Mouse (Mus musculus) lung, embryonic 14.5 days (tissue): ENCODE measurements around the gene Eif2b2. TPM values are rescaled to one million over a fixed set of nuclear protein-coding genes. Genes with fewer than 3 reads are reported as not detected.

Source experiments
- ATAC-seq: fragments of 200-750 bp; cut with Nextera tagmentation; 2 replicates; pipeline ENCODE4 v1.8.0; 2017; ENCODE audit warnings: mild to moderate bottlenecking, moderate TSS enrichment, moderate library complexity; ENCODE audit not compliant: insufficient read depth
- DNase-seq: peaks from one replicate; pipeline ENCODE4 v3.0.0-alpha.2; 2015
- H3K27ac ChIP-seq: fragments of 300-500 bp; sonication (generic); 2 replicates; pipeline ENCODE4 v1.5.1; 2014; ENCODE audit warnings: low read depth, mild to moderate bottlenecking, moderate library complexity
- H3K27me3 ChIP-seq: fragments of 300-500 bp; sonication (generic); 2 replicates; pipeline ENCODE4 v1.6.1; 2014; ENCODE audit warnings: low read length, control low read depth; ENCODE audit not compliant: insufficient read depth
- H3K36me3 ChIP-seq: fragments of 300-500 bp; sonication (generic); 2 replicates; pipeline ENCODE4 v1.6.1; 2014; ENCODE audit warnings: control low read depth; ENCODE audit not compliant: insufficient read depth
- H3K4me1 ChIP-seq: fragments of 300-500 bp; sonication (generic); 2 replicates; pipeline ENCODE4 v1.6.1; 2014; ENCODE audit warnings: antibody characterized with exemption, control low read depth; ENCODE audit not compliant: insufficient read depth
- H3K4me2 ChIP-seq: fragments of 300-500 bp; sonication (generic); 2 replicates; pipeline ENCODE4 v1.6.1; 2014; ENCODE audit warnings: mild to moderate bottlenecking
- H3K4me3 ChIP-seq: fragments of 300-500 bp; sonication (generic); 2 replicates; pipeline ENCODE4 v1.5.1; 2014; ENCODE audit warnings: low read depth, low read length
- H3K9ac ChIP-seq: fragments of 300-500 bp; sonication (generic); 2 replicates; pipeline ENCODE4 v1.6.1; 2014
- H3K9me3 ChIP-seq: fragments of 300-500 bp; sonication (generic); 2 replicates; pipeline ENCODE4 v1.6.1; 2016; ENCODE audit warnings: low read depth, low read length, control low read depth
- CTCF ChIP-seq: IDR thresholded peaks from 2 replicates; pipeline ENCODE4 v1.5.1; 2016; ENCODE audit warnings: antibody characterized with exemption, low read depth
- WGBS: fragments of 180-500 bp; shearing (Covaris S2); extraction: QIAGEN DNeasy Blood & Tissue Kit; methylation state at CpG from one replicate; pipeline ENCODE4 v1.1.7; 2014; 5-methylcytosine and 5-hydroxymethylcytosine counted together
- polyA plus RNA-seq: library from polyadenylated mRNA; unstranded; fragments of >200 nt; fragmentation: Nextera tagmentation; extraction: Ambion mirVana; gene quantifications from 2 replicates; pipeline ENCODE4 v1.2.1, GENCODE M21; 2014

Gene Eif2b2
- polyA plus RNA-seq, 1 experiment from 2014 or later = 99.9 TPM

DNA sequence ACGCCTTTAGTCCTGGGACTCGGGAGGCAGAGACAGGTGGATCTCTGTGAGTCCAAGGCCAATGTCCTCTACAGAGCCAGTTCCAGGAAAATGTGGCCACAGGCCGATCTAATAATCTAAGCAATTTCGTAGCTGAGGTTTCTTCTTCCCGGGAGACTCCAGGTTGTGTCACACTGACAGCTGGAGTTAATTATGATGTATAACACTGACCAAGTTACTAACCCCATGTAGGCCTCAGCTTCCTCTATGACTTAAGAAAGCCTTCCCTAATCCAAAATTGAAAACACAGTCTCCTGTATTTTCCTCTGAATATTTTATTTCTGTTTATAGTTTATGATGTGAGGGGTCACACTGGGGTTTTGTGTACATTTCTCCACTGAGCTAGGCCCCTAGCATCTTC lies 4.2 kb upstream of the Eif2b2 start:
- no peak overlapping the region for H3K4me2 ChIP-seq
- DNase-seq (peak; percentile 30), ATAC-seq (no peak)
- no peak overlapping the region for H3K27ac ChIP-seq
- H3K9me3 ChIP-seq = no peaks in the 10 kb centered on the region
- no peaks in the 10 kb centered on the region for H3K36me3 ChIP-seq
- H3K27me3 ChIP-seq = no peaks in the 10 kb centered on the region
- 73% methylated on average over 5 of the region's 5 CpGs for WGBS
- no peak overlapping the region for H3K9ac ChIP-seq
- H3K4me3 ChIP-seq = no peak overlapping the region
- TF ChIP-seq CTCF = no peak
- H3K4me1 ChIP-seq = 0 out of 2 replicates have a peak, but pooled peaks cover 4% of the 10 kb centered on the region

- no peak overlapping the region for H3K27ac ChIP-seq
- ATAC-seq = no peak
- H3K4me1 ChIP-seq = peaks cover 9% of the 10 kb centered on the region; the same call in 1 of the 2 replicates
- H3K36me3 ChIP-seq = peaks cover 22% of the 10 kb centered on the region
- no peak for DNase-seq
- H3K9ac ChIP-seq = no peak overlapping the region
- H3K9me3 ChIP-seq = no peaks in the 10 kb centered on the region
- H3K27me3 ChIP-seq = no peaks in the 10 kb centered on the region
- no peak overlapping the region for H3K4me2 ChIP-seq
- 48% methylated on average over 2 of the region's 2 CpGs for WGBS
- TF ChIP-seq CTCF = no peak
- no peak overlapping the region for H3K4me3 ChIP-seq
Measured at GRCm38 (mm10) chr12:85217733-85218310, 1.5 kb upstream of the Eif2b2 start.

DNA sequence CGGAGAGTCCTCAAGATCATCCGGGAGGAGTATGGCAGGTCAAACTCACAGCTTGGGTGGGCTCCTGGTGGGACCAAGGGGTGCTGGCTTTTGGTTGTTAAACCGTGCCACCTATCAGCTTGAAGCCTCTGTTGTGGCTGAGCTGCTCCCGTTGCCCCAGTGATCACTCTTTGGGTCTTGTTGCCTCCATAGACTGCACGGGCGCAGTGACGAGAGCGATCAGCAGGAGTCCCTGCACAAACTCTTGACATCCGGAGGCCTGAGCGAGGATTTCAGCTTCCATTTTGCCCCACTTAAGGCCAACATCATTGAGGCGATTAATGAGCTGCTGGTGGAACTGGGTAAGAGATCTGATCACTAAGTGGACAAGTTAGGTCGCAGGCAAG lies 617 bp downstream of the Eif2b2 start:
- TF ChIP-seq CTCF = 0 out of 2 replicates have a peak, but pooled peaks have one; percentile 9
- Histone ChIP-seq H3K9me3 (no peaks in the 10 kb centered on the region), H3K27ac (no peak overlapping the region), H3K4me1 (peaks cover 9% of the 10 kb centered on the region; the same call in 1 of the 2 replicates), H3K4me3 (peak overlapping the region; percentile 64), H3K27me3 (no peaks in the 10 kb centered on the region), H3K36me3 (peaks cover 42% of the 10 kb centered on the region), H3K9ac (peak overlapping the region; percentile 55), H3K4me2 (peak overlapping the region; percentile 85)
- peak; percentile 24 for DNase-seq
- no peak for ATAC-seq
- WGBS = 3% methylated on average over 12 of the region's 12 CpGs

GRCm38 (mm10) chr12:85227227-85227626 lies 7.9 kb downstream of the Eif2b2 start:
- Histone ChIP-seq H3K4me3 (no peak overlapping the region), H3K9me3 (no peaks in the 10 kb centered on the region), H3K4me2 (no peak overlapping the region), H3K27me3 (no peaks in the 10 kb centered on the region), H3K27ac (no peak overlapping the region), H3K9ac (no peak overlapping the region), H3K36me3 (peaks cover 50% of the 10 kb centered on the region), H3K4me1 (0 out of 2 replicates have a peak, but pooled peaks cover 2% of the 10 kb centered on the region)
- WGBS = 49% methylated on average over 7 of the region's 7 CpGs
- ATAC-seq = no peak
- DNase-seq = peak; percentile 11
- no peak for TF ChIP-seq CTCF

DNA sequence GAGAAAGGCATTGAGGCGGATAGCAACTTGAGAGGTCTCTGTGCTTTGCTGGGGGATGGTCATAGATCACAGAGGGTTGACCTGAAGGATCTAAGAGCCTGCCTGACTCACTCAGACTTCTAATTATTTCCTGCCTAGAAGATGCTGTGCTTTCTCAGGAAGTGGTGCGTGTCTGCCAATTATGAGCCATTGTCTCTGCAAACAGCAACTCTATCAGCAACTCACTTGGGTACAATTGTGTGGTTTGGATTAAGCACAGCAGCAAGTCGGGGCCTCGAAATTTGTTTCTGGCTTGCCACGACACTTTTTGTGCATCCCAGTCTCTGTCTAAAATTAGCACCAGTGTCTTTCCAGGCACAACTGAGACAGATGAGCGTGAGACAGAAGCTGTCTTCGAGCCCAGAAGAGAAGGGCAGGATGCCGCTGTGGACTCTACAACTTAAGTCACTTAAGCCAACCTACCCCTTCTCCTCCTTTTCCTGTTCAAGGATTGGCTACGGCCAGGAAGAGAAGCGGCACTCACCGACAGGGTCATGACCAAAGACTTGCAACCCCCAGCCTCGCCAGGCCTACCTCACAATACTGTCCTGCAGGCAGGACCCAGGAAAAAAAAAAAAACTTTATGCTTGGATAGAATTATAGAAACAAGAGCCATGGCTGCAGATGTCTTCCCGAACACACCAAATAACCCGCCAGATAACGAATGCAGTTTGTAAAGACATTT lies 8.8 kb downstream of the Eif2b2 start:
- 57% methylated on average over 15 of the region's 15 CpGs for WGBS
- no peak overlapping the region for H3K4me3 ChIP-seq
- no peaks in the 10 kb centered on the region for H3K27me3 ChIP-seq
- 0 out of 2 replicates have a peak, but pooled peaks cover 2% of the 10 kb centered on the region for H3K4me1 ChIP-seq
- H3K27ac ChIP-seq = no peak overlapping the region; the same call in 1 of the 2 replicates
- peak; percentile 23 for DNase-seq
- no peak for ATAC-seq
- H3K9me3 ChIP-seq = no peaks in the 10 kb centered on the region
- no peak for TF ChIP-seq CTCF
- H3K4me2 ChIP-seq = no peak overlapping the region
- no peak overlapping the region for H3K9ac ChIP-seq
- H3K36me3 ChIP-seq = peaks cover 42% of the 10 kb centered on the region

DNA sequence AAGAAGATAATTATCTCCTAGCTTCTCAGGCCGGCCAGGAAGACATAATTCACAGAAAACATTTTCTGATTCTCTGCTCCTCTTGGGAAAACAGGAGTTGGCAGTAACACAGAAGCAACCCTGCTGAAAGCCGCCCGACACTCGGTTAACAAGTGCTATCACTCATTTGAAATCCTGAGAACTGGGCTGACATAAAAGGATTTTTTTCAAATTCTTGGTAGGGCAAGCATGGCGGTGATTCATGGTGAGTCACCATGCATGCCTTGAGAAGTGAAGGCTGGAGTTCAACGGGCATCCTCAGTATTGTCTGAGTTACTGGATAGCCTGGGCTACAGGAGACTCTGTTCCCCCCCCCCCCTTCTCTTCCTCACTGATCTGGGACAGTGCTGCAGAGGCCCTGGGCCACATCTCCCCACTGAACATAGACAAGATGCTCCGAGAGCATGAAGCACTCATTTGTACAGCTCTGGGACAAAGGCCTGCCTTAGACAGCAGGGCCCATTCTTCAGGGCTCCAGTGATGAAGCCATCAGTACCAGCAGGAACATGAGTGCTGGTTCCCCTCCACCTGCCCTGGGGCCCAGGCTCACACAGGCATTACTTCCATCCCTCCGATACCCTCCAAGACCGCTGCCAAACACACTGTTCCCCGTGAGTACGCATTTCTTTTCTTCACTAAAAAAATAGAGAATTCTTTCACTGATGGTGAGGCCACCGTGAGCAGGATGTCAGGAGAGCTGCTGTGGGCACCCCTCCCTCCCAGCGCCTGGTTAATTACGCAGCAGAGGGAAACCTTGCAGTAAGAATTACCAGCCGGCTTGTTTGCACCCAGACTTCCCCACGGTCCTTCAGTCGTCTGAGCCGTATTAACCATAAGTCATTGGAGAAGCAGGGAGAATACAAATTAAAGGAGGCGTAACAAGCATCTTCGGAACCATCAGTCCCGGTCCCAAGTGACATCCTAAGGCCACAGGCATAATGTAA lies 14.4 kb downstream of the Eif2b2 start:
- Histone ChIP-seq H3K36me3 (no peaks in the 10 kb centered on the region), H3K4me1 (no peaks in the 10 kb centered on the region), H3K27me3 (no peaks in the 10 kb centered on the region), H3K9me3 (no peaks in the 10 kb centered on the region), H3K9ac (no peak overlapping the region), H3K4me3 (no peak overlapping the region), H3K4me2 (no peak overlapping the region), H3K27ac (no peak overlapping the region)
- no peak for TF ChIP-seq CTCF
- ATAC-seq = no peak
- DNase-seq = no peak
- WGBS = 79% methylated on average over 21 of the region's 21 CpGs

DNA sequence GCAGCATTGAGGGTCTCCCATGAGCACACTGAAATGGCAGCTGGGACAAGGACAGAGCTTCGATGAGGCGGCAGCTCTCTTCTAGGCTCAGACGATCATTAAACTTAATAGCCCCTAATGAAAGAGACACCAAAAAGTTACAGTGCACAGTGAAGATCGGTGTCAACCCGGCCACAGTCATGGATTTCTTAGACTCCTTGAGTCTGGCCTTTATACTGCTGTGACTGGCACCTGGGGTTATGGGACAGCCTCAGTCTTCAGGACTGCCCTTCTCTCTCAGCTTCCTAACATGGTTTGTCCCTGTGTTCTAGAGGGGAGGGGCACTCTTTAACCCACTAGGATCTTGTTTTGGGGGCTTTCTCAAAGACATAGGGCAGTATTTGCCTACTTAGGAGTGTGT lies 18.3 kb downstream of the Eif2b2 start:
- no peak for ATAC-seq

More for the DNA sequence above, 18.3 kb downstream of the Eif2b2 start:
- Histone ChIP-seq H3K9ac (no peak overlapping the region), H3K27ac (no peak overlapping the region), H3K36me3 (peaks cover 5% of the 10 kb centered on the region; the same call in 1 of the 2 replicates), H3K4me3 (no peak overlapping the region), H3K9me3 (no peaks in the 10 kb centered on the region), H3K27me3 (no peaks in the 10 kb centered on the region), H3K4me1 (no peaks in the 10 kb centered on the region), H3K4me2 (no peak overlapping the region)
- DNase-seq = no peak
- WGBS = 83% methylated on average over 5 of the region's 5 CpGs
- TF ChIP-seq CTCF = no peak
